Mouse (Mus musculus): Measurements from ENCODE around the gene Gm37240.

The Gm37240 gene

GRCm38 (mm10) chr3:85863996-85864395, 23.3 kb downstream of the Gm37240 start:
- peak in 1 of 2 experiments; percentile 10 for DNase-seq

GRCm38 (mm10) chr3:85862886-85863285, 24.4 kb downstream of the Gm37240 start:
- no peak for DNase-seq

GRCm38 (mm10) chr3:85860996-85861395, 26.3 kb downstream of the Gm37240 start:
- no peak for DNase-seq

GRCm38 (mm10) chr3:85859311-85859710, 28.0 kb downstream of the Gm37240 start:
- no peak for DNase-seq

GRCm38 (mm10) chr3:85858140-85859135, 28.9 kb downstream of the Gm37240 start:
- DNase-seq = peak; percentile 42 to 44

- no peak for DNase-seq
These were observed 30.2 kb downstream of the Gm37240 start for GRCm38 (mm10) chr3:85857083-85857482.

GRCm38 (mm10) chr3:85855947-85856346, 31.4 kb downstream of the Gm37240 start:
- no peak for DNase-seq

- DNase-seq = no peak
These were observed 32.3 kb downstream of the Gm37240 start for GRCm38 (mm10) chr3:85855043-85855442.

- DNase-seq = no peak
These were observed 33.2 kb downstream of the Gm37240 start for GRCm38 (mm10) chr3:85854143-85854542.

GRCm38 (mm10) chr3:85853715-85854114, 33.6 kb downstream of the Gm37240 start:
- DNase-seq = no peak

- DNase-seq = no peak
These were observed 37.2 kb downstream of the Gm37240 start for GRCm38 (mm10) chr3:85850079-85850478.

GRCm38 (mm10) chr3:85846316-85846715, 41.0 kb downstream of the Gm37240 start:
- no peak for DNase-seq

- DNase-seq = no peak
These were observed 42.0 kb downstream of the Gm37240 start for GRCm38 (mm10) chr3:85845341-85845740.

- DNase-seq = peak; percentile 46 to 56
These were observed 44.5 kb downstream of the Gm37240 start for GRCm38 (mm10) chr3:85842881-85843218.

- no peak for DNase-seq
These were observed 45.0 kb downstream of the Gm37240 start for GRCm38 (mm10) chr3:85842177-85842880.

GRCm38 (mm10) chr3:85841454-85842176, 45.7 kb downstream of the Gm37240 start:
- no peak for DNase-seq

- DNase-seq = no peak
These were observed 53.7 kb downstream of the Gm37240 start for GRCm38 (mm10) chr3:85833627-85834026.

GRCm38 (mm10) chr3:85832490-85833155, 54.7 kb downstream of the Gm37240 start:
- DNase-seq = peak; percentile 36 to 58

GRCm38 (mm10) chr3:85831785-85832184, 55.5 kb downstream of the Gm37240 start:
- DNase-seq = peak; percentile 65 to 75

GRCm38 (mm10) chr3:85829047-85829446, 58.3 kb downstream of the Gm37240 start:
- DNase-seq = peak; percentile 47 to 63

GRCm38 (mm10) chr3:85827815-85828214, 59.5 kb downstream of the Gm37240 start:
- DNase-seq = peak; percentile 6 to 22

GRCm38 (mm10) chr3:85827283-85827682, 60.0 kb downstream of the Gm37240 start:
- peak in 1 of 2 experiments; percentile 33 for DNase-seq
